Mouse (Mus musculus) right cerebral cortex, postnatal 25 days (tissue): ENCODE results near the gene Srsf6.

Source experiments
- DNase-seq: peaks from one replicate; pipeline ENCODE4 v3.0.0; 2022

Srsf6 gene

GRCm38 (mm10) chr2:162934421-162934820 is 3.1 kb downstream of the Srsf6 start:
- no peak for DNase-seq

DNA sequence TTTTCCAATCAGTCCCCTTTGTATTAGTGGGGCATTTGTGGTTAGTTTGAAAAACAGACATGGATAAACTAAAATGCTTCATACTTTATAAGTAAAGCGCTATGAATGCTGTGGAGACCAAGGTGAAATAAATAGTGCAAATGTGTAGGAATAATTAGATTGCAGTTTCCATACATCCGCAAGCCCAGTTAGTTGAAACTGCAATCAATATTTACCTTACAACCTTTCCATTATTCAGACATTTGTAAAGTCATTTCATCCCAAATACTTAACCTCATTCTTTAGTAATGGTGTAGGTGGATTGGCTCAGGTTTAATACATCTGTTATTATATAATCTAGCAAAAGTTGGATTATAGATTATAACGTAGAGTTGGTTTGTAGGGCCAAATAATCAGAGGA is 4.4 kb downstream of the Srsf6 start:
- DNase-seq: no peak

- DNase-seq: no peak
Observed at GRCm38 (mm10) chr2:162939562-162939961, 8.2 kb downstream of the Srsf6 start.

DNA sequence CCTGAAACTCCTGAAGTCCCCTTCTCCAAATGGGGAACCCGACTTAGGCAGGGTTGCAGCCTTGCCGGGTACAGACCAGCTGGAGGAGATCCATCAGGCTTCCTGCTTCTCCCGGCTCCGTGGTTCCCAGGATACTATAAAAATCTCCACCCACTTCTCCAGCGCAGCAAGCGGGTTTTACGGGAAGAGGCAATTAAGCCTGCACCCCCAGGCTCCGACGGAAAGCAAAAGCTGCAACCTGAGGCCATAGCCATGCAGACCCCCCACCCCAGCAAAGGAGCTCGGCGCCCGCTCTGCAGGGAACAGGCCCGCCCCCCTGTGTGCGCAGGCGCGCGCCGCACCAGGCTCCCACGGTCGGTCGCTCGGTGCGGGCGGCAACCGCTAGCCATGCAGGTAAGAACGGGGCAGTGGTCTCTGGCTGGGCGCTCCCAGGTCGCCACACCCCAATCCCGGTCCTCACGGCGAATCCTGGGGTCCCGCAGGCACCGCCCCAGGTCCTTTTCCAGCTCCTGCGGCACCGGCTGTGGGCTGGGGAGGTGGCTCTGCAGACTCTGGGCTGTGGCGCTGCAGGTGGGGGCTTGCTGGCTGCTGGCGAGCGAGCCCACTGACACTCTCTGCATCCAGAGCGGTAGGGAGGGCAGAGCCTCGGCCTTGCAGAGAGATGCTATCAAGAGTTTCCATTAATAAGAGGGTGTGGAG is 12.0 kb downstream of the Srsf6 start, which contains the start of gene L3mbtl1:
Gene L3mbtl1, plus strand, starts transcription at position 325 of the 699 bp plus-strand sequence.
- peak; percentile 79 for DNase-seq

GRCm38 (mm10) chr2:162943931-162944330 is 12.6 kb downstream of the Srsf6 start:
- DNase-seq: no peak

DNA sequence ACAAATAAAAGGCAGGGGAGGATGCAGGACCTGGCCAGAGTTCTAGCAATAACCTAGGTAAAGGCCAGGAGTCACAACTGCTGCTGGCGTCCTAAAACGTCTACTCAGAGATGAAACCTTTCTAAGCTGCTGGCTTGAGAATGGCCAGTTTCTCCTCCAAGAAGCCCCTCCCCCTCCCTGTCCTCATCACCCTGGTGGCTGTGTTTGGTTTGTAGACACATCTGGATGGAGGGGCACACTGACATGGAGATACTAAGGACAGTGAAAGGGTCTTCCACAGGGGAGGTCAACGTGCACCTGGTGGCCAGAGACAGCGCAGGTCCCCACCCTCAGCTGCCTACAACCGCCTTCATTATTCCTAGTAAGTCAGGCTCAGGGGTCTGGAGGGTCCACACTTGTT is 15.6 kb downstream of the Srsf6 start:
- DNase-seq: no peak

- peak; percentile 27 for DNase-seq
Observed at GRCm38 (mm10) chr2:162947736-162948135, 16.4 kb downstream of the Srsf6 start.

- DNase-seq: no peak
Observed at GRCm38 (mm10) chr2:162948221-162948620, 16.9 kb downstream of the Srsf6 start.

- DNase-seq: no peak
Observed at GRCm38 (mm10) chr2:162950776-162951175, 19.4 kb downstream of the Srsf6 start.

DNA sequence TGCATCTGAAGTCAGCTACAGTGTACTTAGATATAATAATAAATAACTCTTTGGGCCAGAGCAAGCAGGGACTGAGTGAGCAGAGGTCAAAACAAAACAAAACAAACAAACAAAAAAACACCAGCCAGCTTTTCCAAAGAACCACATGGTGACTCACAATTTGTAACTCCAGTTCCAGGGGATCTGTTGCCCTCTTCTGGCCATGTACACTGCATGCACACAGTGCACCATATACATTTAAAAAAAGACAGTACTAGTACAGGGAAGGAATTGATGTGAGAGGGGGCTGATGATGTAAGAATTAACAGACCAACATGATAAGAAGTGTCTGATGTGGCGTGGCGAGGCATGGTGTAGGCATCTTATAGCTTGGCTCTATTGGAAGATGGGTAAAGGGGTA is 25.5 kb downstream of the Srsf6 start:
- DNase-seq: no peak

GRCm38 (mm10) chr2:162961321-162961720 is 30.0 kb downstream of the Srsf6 start:
- DNase-seq: no peak

- no peak for DNase-seq
Observed at GRCm38 (mm10) chr2:162966734-162967133, 35.4 kb downstream of the Srsf6 start.

- no peak for DNase-seq
Observed at GRCm38 (mm10) chr2:162968357-162968756, 37.0 kb downstream of the Srsf6 start.

DNA sequence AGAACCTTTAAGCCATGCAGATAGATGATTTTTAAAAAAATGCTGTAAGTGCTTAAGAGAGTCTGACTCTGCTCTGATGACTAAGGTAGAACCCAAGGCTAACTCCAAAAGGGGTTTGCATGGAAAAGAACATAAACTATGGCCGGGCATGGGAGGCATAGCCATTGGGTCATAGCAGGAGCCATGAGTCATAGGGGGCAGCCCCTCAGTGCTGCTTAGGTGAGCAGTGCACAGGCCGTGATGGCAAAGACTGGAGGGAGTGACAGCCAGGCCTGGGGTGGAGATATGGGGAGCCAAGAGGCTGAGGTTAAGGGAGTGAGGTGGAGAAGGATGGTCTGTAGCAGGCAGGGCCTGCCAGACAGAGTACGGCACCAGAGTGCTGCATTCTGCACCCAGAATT is 37.8 kb downstream of the Srsf6 start:
- DNase-seq: no peak

GRCm38 (mm10) chr2:162970896-162971295 is 39.6 kb downstream of the Srsf6 start:
- DNase-seq: no peak

- no peak for DNase-seq
Observed at GRCm38 (mm10) chr2:162972752-162973151, 41.4 kb downstream of the Srsf6 start.

GRCm38 (mm10) chr2:162973206-162973605 is 41.9 kb downstream of the Srsf6 start:
- DNase-seq: no peak

DNA sequence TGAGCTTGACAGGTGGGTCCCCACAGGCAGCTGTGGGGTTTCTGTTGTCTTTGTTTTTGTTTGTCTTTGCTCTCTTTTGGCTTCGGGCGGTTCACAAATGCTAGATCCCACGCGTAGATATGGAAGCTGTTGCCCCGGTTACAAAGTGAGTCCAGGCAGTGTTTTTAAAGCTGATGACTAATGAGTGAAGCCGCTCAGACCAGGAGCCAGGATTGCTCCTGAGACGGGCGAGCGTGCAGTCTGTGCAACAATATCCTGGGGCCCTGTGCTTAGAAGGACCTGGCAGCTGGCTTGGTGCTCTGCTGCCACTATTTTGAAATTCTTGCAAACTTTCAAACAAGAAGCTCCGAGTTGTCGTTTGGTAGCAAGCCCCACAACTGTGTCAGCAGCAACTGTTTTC is 42.3 kb downstream of the Srsf6 start:
- DNase-seq: no peak

- DNase-seq: no peak
Observed at GRCm38 (mm10) chr2:162975157-162975775, 43.9 kb downstream of the Srsf6 start.

DNA sequence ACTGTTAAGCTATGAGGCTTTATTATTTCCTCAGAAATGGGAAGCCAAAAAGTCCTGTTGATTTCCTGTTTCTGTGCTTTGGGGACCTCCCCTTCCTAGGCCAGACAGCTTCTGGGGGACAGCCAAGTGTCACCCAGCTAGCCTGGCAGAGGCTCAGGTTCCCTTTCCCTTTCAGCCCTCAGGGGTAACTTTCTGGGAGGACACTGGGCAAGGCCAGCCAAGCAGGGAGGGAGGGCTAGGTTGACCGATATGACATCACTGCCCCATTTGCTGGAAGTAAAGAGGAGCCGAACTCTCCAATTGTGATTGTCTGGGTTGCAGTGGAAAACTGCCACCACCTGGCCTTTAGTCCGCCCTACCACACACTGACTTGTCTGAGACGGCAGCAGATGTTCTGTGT is 44.7 kb downstream of the Srsf6 start:
- no peak for DNase-seq

GRCm38 (mm10) chr2:162984381-162984780 is 53.1 kb downstream of the Srsf6 start:
- no peak for DNase-seq

DNA sequence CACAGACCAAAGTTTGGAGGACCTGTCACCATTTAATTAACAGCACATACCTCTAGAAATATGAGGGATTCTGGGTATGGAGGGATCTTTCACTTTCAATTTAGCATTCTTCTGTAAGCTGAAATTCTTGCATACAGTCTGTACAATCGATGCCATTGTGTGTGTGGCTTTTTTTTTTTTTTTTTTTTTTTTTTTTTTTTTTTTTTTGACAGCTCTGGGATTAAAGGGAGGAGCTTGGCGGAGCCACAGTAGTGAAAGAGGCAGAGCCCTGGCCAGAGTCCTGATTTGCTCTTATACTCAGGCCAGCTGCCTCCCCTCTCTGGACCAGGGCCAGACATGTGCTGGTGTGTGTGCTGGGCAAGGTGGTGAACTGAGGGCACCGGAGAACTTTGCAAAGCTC is 54.6 kb downstream of the Srsf6 start:
- no peak for DNase-seq
